Mouse (Mus musculus) brain, embryonic 14.5 days (tissue): ENCODE data around the gene Zdhhc12.

Experiments used
- CTCF ChIP-seq: fragments of 200-500 bp; IDR thresholded peaks from 2 replicates; pipeline ENCODE4 v1.5.1; 2012; ENCODE audit warnings: inconsistent platforms, mild to moderate bottlenecking, moderate library complexity, borderline replicate concordance; ENCODE audit not compliant: insufficient read depth, insufficient read length; ENCODE audit errors: extremely low read depth
- POLR2A ChIP-seq: fragments of 200-500 bp; IDR thresholded peaks from 2 replicates; pipeline ENCODE4 v1.6.1; 2012; ENCODE audit warnings: mild to moderate bottlenecking, inconsistent platforms, borderline replicate concordance; ENCODE audit not compliant: poor library complexity, insufficient read depth, insufficient read length, severe bottlenecking; ENCODE audit errors: extremely low read depth

- TF ChIP-seq CTCF = no peak
- TF ChIP-seq POLR2A = no peak
Observed at GRCm38 (mm10) chr2:30080181-30080800, 13.2 kb downstream of the Zdhhc12 start.
